Mouse (Mus musculus) right cerebral cortex, postnatal 4 days (tissue): ENCODE results near the gene Pdxdc1.

Source experiments
- DNase-seq: peaks from one replicate; pipeline ENCODE4 v3.0.0-alpha.2; 2022

Gene Pdxdc1

DNA sequence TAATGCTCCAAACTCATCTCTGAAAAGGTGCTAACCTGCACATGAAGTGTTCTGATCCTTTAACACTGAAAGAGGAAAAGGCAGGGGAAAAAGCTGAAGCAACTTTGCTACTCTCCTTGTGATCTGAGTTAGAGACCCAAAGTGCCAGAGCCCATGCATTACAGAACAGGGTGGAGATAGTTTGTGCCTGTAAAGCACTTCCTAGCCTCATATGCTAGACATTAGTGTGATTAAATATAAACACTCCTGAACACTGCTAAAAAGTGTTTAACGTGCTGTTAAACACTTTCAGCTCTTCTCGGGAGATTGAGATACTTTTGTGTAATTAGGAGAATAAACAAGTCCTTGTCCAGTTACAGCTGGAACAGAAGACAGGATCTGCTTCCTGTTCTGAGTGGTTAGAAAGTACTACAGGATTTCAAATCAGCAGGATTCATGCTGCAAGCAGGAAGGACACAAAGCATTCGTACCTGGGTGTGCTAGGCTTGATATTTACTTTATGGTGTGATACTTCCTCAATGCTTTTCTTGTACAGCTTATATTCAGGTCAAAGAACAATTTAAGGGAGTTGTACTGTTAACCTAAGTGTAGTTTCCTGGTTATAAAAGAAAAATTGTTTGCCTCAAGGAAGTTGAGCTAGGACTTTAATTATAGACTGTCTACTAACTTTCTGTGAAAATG lies 19.7 kb downstream of the Pdxdc1 start:
- DNase-seq = no peak

DNA sequence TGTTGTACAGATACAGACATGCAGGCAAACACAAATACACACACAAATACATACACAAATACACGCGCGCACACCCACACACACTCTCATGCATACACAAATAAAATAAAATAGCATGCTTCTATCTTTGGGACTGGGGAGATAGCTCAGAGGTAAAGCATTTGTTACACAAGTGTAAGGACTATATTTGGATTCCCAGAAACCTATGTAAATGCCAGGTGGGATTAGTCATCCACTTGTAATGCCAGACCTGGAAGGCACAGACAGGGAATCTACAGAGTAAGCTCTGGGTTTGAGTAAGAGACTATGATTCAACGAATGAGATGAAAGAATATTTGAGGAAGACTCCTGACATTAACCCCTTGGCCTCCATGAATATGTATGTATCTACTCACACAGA lies 27.4 kb downstream of the Pdxdc1 start:
- DNase-seq = no peak

DNA sequence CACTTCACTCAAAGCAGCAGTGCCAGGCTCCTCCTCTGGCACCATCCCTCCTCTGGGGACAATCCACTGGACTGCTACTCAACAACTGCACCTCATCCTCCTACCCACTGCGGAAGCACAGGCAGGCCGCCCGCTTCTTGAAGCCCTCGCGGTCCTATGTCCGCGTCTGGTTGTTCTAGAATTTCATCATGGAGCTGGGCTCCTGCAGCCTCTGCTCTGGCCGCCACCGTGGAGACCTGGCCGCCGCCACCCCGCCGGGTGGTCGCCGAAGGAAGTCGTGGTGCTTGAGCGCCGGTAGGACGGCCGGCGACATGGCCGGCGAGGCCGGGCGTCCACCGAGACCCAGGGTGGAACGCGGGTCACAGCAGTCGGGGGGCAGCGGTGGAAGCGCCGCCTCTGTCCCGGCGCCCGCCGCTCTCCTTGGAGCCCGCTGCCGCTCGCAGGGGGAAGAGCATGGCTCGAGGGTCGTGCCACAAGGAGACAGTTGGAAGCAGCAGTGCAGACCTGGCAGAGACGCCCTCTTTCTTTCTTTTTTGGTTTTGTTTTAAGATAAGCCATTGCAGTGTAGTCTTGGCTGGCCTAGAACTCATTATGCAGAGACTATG lies 34.9 kb downstream of the Pdxdc1 start:
- DNase-seq = peak; percentile 7

DNA sequence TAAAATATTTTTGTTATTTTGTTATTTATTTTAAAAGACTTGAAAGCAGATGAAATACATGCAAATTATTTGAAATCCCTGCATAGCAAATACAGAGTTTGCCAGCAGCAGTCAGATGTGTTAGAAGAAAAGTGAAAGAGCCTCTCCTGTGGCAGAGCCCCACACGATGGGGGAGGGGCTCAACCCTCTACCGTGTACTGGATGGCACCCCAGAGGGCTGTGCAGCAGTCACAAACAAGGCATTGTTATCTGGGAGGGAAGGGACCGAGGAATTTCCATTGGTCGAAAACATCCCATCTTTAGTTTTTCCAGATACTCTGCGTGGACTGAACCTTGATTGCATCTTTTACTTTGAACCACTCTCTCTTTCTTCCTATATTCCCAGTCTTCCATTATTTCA lies 35.5 kb downstream of the Pdxdc1 start:
- DNase-seq = peak; percentile 23

DNA sequence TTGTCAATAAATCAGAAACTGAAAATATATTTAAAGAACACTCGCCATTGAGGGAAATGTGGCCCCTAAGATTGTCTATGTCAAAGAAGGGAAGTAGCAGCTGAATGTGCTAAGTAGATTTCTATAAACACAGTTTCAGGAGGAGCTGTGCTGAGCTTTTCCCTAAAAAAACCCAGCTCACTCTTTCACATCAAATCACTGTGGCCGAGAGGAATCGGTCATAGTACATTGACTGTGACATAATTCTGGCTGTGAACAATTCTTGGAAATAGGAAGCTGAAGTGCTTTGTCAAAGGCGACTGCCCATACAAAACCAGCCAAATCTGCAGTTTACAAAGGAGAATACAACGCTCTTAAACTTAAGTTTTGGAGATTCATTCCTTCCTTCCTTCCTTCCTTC lies 36.3 kb downstream of the Pdxdc1 start:
- no peak for DNase-seq

DNA sequence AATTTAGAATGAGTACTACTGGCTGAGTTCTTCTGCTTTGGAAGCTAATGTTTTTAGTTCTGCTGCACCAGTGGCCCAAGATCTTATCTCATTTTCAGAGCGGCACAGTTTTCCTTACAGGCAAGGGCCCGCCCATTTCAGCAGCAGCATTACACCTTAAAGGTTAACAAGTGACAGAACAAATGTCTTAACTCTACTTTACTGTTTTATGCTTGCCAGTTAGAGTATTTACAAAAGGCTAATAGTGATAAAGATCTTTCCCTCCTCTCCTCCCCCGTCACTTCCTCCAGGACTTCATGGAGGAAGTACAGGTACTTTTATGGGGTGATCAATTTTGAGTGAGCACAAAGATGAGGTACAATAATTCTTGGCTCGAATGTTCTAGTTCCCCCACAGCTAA lies 36.9 kb downstream of the Pdxdc1 start:
- no peak for DNase-seq

DNA sequence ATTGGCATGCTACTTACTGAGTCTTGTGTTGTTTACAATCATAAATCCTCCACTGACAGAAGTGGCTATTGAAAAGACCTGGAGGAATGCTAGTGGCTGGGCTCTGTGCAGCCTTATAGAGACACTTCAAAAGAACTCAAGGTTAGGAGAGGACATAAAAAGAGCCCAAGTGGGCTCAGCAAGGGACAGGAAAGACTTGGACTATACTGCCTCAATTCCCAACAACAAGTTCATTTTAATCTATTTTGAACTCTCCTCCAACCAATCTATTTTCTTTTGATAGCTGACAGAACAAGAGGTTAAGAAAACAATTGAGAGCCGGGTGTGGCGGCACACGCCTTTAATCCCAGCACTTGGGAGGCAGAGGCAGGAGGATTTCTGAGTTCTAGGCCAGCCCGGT lies 49.0 kb downstream of the Pdxdc1 start:
- no peak for DNase-seq

DNA sequence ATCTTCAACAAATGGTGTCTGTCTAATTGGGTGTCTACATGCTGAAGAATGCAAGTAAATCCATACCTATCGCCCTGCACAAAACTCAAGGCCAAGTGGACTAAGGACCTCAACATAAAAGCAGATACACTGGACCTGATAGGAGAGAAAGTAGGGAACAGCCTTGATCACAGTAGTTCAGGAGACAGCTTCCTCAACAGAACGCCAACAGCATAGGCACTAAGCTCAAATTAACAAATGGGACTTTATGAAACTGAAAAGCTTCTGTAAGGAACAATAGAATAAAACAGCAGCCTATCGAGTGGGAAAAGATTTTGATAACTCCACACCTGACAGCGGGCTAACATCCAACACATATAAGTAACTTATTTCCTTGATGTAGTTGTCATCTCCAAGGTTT lies 51.5 kb downstream of the Pdxdc1 start:
- no peak for DNase-seq

DNA sequence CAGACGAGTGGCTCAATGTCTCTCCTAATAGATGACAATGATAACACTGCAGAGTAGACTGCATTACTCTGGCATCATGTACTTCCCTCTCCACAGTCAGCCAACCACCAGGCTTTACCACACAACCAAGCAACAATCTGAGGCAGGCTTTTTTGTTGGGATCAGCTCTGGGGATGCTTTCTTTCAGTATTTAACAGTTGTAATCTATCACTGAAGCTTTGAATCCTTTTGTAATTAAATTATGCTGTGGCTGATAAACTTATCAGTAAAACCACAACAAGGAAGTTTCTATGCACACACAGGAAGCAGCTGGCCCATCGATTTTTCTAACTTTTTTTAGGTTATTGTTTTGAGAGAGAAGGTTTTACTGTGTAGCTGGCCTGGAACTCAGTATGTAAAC lies 54.6 kb downstream of the Pdxdc1 start:
- DNase-seq = no peak

DNA sequence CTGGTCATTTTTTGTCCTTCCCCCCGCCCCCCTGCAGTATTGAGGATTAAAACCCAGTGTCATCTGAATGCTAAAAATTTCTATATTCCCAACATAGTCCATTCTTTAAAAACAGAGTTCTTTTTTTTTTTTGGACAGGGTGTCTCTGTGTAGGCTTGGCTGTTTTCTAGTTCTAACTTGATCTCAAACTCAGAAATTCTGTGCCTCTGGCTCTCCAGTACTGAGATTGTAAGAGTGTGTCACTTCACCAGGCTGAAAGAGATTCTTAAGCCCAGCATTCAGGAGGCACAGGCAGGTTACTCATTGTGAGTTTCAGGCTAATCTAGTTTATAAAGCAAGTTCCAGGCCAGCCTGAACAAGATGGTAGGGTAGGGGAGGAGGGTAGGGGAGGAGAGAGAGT lies 56.3 kb downstream of the Pdxdc1 start:
- no peak for DNase-seq

DNA sequence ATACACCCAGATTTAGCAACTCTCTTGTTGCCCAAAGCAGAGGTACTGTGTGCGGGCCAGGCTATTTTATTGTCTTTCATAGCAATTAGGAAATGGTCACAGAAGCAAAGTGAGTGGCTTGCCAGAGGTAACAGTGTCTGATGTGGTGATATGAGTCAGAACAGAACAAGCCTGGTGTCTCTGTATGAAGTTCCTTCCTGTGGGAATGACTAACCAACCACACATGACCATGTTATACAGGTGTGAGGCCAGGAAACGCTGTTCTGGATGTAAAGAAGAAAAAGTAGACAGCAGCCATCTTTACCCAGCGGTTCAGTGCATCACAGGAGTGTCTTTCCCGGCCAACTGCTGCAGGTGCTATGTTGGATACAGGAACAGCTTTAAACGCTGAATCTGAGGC lies 57.9 kb downstream of the Pdxdc1 start:
- no peak for DNase-seq

DNA sequence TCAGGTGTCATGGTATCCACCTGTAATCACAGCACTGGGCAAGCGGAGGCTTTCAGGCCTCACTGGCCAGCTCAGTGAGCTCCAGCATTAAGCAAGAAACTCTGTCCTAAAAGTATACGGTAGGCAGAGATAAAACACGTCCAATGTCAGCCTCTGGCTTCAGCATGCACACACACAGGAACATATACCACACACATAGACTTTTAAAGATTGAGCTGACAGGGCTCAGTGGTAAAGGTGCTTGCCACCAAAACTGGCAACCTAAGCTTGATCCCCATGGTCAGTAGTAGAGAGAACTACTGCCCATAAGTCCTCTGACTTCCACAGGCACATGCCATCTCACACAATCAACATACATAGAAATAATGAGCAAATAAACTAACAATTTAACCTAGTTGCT lies 62.0 kb downstream of the Pdxdc1 start:
- DNase-seq = no peak

DNA sequence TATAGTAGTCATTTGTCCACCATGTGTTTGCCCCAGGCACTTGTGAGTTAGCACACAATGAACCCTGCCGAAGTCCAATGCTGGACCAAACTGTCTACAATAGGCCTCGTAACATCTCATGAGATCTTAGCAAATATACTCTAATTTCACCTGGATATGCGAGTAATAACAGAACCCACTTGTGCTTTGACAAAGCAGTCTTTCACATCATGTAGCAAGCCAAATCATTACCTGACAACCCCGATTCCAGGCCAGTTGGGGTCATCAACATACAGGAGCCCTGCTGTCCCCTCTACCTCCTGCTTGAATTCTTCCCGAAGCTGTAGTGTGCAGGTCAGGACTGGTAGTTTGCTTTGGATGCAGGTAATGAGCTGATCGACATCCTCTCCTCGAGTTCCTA lies 62.9 kb downstream of the Pdxdc1 start:
- no peak for DNase-seq

DNA sequence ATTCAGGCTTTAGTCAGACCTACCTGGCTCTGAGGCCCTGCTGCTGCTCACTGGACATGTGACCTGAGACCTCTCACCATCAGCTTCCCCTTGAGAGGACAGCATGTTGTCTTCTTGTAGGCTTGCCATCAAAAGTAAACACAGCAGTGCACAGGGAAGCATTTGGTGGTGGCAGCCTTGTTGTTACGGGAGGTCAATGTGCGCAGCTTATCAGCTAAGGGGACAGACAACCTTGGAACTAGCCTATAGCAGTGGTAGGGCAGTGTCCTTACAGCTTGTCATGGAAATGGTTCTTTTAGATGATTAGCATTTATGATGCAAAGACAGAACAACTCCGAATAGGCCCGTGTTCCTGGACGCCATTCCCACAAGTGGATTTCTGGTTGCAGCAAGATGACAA lies 68.5 kb downstream of the Pdxdc1 start:
- DNase-seq = no peak

DNA sequence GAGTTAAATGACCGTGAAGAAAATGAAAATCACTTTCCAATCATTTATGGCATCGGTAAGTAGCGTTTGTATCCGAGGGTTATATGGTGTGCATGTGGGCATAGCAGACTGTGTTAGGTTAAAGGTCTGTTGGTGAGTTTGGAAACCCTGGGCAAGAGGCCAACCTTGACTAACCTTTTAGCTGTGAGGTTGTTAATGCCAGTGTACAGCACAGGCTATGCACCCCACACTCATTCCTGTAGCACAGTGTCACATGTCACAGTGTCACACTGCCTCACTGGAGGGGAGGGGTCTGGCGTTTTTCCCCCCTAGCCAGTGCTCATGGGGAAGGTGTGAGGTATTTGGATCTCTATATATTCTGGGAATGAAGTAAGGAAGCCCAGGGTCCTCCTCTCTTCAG lies 71.3 kb downstream of the Pdxdc1 start:
- DNase-seq = no peak

DNA sequence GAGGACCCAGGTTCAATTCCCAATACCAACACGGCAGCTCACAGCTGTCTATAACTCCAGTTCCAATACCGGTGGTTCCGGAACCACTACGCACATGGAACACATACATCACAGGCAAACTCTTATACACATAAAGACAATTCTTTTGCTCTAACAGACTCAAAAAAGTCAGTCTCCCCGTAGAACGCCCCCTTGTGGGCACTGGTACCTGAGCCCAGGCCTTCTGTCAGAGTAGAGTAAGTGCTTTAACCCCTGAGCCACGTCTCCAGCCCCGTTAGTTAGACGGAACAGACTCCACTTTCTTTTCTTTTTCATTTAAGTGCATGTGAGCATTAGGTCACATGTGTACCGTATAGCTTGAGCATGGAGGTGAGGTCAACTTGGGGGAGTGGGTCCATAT lies 72.5 kb downstream of the Pdxdc1 start:
- no peak for DNase-seq

DNA sequence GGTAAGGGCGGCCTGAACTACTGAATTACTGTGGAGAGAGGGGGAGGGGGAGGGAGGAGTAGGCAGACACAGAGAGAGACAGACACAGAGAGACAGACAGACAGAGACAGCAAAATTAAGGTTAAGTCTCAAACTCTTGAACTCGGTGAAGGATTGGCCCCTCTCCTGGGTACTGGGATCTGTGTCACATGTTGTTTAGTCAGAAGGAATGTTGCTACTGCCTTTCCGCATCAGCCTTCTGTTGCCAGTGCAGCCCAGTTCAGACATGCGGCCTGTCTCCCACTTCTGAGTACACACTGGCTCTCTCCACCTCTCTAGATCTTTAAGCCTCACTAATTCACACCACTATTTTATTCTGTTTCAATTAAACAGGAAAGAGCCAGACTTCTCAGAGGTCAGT lies 76.4 kb downstream of the Pdxdc1 start:
- no peak for DNase-seq

DNA sequence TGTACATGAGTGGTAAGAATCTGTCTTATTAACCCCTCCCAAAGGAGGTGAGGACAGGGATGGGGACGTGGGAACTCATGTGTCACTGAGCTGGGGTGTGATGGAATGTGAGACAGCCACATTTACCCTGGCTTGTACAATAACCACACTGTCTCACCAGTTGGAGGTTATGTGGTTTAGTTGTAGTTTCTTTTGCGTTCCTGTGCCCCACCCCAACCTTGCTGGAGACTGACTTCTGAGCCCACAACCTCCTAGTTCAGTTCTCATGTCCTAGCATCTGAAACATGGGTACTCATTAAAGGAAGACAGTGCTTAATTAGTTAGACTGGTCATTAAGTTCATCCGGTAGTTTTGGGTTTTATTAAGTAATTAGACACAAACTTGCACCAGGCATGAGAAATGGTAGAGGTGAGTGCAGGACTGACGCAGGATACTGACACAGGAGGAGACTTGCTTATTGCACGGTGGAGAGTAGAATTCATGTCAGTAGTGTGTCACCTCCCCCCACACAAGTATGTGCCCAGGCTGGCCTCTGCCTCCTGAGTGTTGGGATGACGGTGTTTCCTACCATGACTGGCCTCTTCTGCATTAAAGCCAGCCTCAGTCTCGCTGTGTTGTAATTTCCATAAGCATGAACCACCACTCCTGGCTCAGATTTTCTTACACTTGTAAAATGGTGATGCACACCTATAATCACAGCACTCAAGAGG lies 77.0 kb downstream of the Pdxdc1 start:
- DNase-seq = no peak

DNA sequence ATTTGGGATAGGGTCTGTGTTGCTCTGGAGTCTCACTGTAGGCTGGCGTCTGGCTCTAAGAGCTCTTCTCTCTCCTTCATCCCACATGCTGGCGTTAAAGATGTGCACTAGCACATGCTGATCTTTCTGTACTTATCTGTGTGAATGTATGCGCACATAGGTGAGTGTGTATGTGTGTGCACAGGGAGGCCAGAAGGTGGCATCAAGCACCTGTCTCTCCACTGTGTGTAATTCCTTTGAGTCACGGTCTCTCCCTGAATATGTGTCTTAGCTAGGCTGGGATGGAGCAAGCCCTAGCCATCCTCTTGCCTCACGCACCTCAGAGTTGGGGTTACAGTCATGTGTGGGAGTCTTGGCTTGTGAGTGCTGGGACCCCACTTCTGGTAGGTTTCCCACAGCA lies 82.2 kb downstream of the Pdxdc1 start:
- no peak for DNase-seq

DNA sequence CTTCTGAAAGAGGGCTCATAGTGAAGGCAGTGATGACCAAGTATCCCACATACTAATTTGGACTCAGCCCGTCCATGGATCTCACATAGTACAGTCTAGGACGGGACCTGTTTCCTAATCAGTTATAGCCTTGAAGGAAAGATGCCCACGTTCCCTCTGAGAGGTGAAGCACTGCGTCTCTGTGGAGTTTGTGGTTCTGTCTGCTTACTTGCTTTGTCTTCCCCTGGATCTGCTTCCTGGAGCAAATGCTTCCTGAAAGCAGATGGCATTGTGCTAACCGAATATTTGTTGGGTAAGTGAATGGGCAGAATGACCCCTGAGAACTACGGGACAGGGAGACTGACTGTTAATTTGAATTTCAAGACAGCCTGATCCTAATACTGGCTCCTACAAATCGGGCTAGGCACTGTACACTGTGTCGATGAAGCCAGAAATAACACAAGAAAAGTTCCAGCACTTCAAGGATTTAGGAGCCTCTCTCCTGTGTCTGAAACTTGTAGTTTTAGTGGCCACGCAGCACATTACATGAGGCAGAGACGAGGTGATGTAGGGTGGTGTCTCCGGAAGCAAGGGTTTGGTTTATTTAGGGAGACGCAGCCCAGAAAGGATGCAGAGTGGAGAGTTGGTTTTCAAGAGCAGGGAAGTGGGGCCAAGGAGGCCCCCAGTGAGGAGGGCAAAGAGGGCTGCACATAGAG lies 83.0 kb downstream of the Pdxdc1 start:
- no peak for DNase-seq

DNA sequence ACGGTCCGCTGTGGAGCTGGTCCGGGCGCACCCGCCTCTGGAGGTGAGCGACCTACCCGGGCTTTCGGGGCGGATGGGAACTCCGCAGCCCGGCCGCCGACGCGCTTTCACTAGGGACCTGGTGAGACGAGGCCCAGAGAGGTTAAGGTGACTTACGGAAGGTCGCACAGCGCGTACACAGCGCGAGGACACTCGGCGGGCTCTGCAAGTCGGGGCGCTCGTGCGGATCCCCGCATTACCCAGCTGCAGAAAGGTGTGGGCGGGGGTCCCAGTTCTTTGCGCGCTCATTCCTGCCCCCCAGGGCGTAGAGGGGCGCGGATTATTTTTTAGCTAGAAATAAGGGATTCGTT lies 83.6 kb downstream of the Pdxdc1 start:
- no peak for DNase-seq

DNA sequence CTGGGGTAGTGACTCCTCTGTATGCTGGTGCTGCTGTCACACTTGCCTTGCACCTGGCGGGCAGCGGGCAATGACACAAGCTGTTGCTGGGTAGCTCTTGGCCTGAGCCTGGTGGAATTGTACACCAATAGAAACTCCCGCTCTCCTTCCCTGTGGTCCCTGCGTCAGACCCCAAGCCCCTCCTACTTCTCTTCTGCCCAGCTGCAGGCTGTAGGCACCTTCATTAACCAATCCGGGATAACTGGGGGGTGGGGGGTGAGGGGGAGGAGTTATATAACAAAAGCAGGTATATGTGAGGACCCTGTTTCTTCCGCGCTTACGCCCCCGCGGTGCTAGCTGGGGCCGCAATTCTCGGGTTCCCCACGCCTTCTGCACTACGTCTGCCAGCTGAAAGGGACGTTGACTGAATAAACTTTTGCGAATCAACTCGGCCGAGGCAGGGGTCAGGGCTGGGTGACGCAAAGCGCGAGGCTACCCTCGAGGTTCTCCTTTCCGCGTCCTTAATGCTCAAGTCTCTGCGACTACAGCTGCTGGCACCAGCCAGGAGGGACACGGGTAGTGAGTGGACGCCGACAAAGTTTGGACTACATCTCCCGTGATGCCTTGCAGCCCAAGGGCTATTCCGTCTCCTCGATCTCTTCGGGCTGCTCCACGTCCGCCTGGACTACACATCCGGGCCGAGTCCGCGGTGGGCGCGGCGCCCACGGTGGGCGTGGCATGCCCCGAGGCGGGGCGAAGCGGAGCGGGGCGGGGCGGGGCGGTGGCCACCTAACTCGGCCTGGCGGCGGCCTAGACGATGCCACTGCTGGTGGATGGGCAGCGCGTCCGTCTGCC lies 84.2 kb downstream of the Pdxdc1 start, which contains the start of gene Ntan1:
TSS of gene Ntan1 (plus strand) at position 286 of the 834 bp plus-strand sequence.
- DNase-seq = peak; percentile 94

DNA sequence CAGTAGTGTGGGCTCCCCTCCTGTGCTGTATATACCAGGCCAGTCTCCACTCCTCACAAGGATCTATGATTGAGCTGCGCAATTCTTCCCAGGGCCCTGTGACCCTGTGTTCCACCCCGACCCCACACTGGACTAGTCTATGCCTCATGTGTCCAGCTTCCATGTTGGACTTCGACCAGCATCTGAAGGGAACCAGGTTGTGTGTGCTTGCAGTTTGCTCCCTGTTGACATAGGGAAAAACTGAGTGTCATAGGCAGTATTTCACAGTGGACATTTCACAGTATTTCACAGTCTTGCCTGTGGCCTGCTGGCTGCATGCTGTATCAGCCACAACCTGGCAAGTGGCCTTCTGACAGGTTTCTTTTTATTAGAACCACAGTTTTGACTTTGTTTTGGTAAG lies 89.7 kb downstream of the Pdxdc1 start:
- no peak for DNase-seq
